Mouse (Mus musculus): ENCODE measurements around the gene Lemd2. TPM values are rescaled to one million over a fixed set of nuclear protein-coding genes. Genes with fewer than 3 reads are reported as not detected.

Gene Lemd2
- total RNA-seq, 4 experiments from 2014 or later, result 39.0 to 44.9 (median 42.9) TPM

DNA sequence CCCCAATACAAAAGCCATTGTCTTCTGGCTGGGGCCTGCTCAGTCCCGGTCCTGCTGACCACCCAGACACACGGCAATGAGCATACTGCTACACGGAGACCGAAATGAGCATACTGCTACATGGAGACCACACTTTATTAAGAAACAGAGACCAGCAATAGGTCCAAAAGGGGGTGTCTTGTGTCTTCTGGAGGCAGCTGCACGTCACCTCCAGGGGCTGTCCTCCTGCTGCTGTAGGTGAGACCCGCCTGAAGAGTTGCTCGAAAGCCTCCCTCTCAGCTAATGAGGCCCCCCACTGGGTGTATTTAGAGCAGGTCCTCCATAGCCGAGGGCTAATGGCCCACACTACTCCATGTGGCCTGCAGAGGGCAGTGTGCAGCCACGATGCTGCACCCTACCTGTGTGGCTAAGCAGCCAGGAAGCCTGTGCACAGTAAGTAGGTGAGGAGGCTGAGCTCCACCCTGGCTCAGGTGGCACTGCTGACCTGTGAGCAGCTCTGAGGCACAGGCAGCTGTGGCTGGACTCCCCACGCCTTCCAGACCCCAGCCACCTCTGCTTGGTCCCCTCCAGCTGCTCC, 14.5 kb downstream of the Lemd2 start:
- peak in 1 of 2 experiments; percentile 50 for DNase-seq (ENCODE audit: low spot score in 2 of 2)

- no peak for DNase-seq (ENCODE audit: low spot score in 2 of 2)
Measured at GRCm38 (mm10) chr17:27188883-27189282, 15.4 kb downstream of the Lemd2 start.

GRCm38 (mm10) chr17:27187059-27187458, 17.2 kb downstream of the Lemd2 start:
- no peak for DNase-seq (ENCODE audit: low spot score in 2 of 2)

DNA sequence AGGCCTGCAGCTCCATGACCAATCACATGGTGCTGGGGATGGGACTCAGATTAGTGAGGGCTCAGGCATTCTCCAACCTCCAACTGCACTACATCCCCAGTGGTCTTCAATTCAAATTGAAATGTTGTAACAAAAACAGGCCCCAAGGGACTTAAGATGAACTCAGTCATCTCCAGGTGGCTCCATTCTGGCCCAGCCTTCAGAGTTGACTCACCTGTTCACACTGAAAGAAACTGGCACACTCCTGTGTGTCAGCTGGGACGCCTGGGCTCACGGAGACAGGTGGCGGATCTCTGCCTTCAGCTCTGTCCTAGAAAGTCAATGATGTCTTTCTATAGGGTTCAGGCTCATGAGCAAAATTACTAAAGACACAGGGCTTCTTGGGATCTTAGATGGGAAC, 18.2 kb downstream of the Lemd2 start:
- DNase-seq (ENCODE audit: low spot score in 2 of 2), result no peak

DNA sequence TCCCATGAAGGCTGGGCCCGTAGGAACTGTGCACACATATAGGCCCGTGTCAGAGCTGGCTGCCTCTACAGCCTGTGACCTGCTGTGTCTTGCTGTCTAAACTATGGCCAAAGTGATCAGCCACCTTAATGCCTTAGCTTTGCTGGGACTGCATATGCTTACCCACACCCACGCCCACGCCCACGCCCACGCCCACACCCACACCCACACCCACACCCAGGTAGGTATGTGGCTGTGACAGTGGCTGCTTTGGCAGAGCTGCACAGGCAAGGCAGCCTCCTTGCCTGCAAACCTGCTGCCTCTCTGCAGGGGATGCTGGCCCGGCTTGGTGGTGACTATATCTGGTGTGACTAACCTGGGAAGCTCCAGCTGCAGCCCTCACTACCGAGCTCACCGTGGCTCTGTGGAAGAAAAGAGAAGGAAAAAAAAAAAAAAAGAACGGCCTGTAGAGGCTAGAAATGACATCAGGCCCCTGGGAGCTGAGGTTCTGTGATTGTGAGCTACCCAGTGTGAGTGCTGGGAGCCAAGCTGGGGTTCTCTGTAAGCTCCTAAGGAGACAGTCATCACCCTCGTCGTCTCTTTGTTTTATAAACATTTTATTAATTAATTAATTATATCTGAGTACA, 20.5 kb downstream of the Lemd2 start:
- no peak for DNase-seq (ENCODE audit: low spot score in 2 of 2)

- DNase-seq (ENCODE audit: low spot score in 2 of 2), result no peak
Measured at GRCm38 (mm10) chr17:27182401-27182800, 21.9 kb downstream of the Lemd2 start.

- DNase-seq (ENCODE audit: low spot score in 2 of 2), result no peak
Measured at GRCm38 (mm10) chr17:27181666-27182065, 22.6 kb downstream of the Lemd2 start.

DNA sequence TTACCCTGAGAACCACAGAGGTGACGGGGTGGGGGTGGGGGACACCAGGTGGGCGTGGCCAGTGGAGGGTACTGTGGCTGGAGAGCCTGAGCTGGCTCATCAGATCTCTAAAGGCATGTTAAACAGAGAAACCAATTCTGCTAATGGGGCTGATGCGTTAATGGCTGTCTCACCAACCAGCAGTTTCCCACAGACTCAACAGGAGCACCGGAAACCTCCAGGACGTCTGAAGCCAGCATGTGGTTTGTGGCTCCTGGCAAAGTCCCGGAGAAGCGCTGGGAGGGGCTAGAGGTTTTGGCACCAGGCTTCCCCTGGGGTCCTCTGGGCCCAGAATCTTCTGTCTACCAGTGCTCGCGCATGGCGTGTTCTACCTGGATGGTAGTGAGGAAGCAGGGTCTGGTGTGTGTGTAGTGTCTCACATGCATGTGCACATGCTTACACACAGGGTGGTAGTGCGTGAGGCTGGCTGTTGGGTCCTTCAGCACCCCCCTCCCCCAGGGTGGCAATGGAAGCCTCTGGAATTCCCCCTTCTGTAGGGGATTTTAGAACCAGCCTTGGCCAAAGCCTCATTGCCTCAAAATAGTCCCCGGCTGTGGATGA, 24.5 kb downstream of the Lemd2 start:
- no peak for DNase-seq (ENCODE audit: low spot score in 2 of 2)

GRCm38 (mm10) chr17:27178427-27179177, 25.7 kb downstream of the Lemd2 start:
- no peak for DNase-seq (ENCODE audit: low spot score in 2 of 2)

- DNase-seq (ENCODE audit: low spot score in 2 of 2), result no peak
Measured at GRCm38 (mm10) chr17:27178019-27178418, 26.2 kb downstream of the Lemd2 start.

- DNase-seq (ENCODE audit: low spot score in 2 of 2), result no peak
Measured at GRCm38 (mm10) chr17:27176754-27177153, 27.5 kb downstream of the Lemd2 start.

DNA sequence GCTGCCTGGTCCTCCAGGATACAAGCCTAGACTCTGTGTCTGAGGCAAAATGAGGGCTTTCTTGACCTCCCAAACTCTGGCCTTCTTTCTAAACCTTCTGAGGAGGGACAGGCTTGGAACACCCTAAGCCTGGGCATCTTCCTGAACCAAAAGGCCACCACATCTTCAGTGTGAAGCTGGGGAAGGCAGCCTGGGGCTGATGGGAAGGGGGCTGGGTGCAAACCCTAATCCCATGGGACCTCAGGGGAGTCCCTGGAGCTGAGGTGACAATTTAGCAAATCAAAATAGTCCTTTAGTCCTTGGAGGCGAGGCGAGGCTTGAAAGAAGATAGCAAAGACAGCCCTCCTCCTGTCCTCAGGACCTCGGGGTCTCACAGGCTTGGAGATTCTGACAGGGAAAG, 28.0 kb downstream of the Lemd2 start:
- DNase-seq (ENCODE audit: low spot score in 2 of 2), result no peak

DNA sequence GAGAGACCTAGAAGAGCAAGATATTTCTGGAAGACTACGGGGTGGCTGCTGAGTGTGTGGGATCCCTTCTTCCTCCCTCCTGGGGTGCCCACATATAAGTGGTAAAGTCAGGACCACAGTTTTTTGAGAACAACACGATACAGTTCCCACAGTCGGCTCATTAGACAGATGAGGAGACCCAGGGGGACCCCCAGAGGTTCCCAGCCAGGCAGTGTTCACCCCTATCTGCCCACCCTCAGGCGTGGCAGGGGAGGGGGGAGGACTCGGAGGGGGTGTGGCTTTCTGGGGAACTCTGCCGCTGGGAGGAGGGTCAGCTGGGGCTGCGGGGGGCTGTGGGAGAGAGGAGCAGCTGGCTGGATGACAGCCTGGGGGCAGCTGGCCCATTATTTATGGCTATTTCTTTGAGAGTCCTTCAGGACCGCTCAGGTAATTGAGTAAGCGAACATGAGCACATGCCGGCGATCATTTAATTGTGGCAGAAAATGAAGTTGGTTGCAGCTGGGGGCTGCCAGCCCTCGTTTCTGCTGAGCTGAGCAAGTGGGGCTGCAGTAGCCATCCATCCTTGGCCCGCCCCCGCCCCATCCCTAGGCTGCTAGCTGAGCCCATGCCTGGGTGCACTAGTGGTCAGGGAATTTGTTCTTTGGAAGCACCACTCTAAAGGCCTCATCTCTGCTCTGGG, 28.9 kb downstream of the Lemd2 start:
- DNase-seq (ENCODE audit: low spot score in 2 of 2), result no peak

DNA sequence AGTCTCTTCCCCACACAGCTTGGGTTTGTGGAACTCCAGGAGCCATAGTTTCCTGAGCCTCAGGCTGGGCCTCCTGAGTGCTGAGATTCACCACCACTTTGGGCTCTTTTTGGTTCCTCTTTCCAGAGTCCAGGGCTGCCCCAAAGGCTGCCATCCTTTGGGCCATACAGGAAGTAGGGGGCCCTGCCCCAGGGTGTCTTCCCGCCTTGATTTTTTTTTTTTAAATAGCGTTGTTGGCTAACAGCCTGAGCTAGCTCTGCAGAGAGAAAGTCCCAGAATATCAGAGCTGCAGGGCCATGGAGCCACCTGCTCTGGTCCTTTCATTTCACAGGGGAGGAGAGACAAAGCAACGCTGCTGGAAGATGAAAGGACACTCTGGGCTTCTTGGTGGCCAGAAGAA, 30.6 kb downstream of the Lemd2 start:
- no peak for DNase-seq (ENCODE audit: low spot score in 2 of 2)

DNA sequence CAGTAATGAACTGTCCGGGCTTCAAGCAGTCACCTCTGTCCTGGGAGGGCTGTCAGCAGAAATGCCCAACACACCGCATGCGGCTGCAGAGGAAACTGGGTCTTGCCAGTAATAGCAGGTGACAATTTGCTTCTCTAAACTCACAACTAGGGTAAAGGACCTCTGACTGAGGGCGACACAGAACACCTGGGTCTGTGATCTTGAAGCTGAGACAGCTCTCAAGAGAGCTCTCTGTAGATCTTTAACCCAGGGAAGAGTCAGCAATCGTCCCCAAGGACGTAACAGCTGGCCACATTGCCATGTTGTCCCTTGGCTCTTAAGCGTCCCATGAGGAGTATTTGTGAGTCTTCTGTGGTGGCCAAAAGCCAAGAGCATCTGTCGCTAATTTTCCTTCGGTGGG, 31.8 kb downstream of the Lemd2 start:
- no peak for DNase-seq (ENCODE audit: low spot score in 2 of 2)

- no peak for DNase-seq (ENCODE audit: low spot score in 2 of 2)
Measured at GRCm38 (mm10) chr17:27171121-27171520, 33.1 kb downstream of the Lemd2 start.

DNA sequence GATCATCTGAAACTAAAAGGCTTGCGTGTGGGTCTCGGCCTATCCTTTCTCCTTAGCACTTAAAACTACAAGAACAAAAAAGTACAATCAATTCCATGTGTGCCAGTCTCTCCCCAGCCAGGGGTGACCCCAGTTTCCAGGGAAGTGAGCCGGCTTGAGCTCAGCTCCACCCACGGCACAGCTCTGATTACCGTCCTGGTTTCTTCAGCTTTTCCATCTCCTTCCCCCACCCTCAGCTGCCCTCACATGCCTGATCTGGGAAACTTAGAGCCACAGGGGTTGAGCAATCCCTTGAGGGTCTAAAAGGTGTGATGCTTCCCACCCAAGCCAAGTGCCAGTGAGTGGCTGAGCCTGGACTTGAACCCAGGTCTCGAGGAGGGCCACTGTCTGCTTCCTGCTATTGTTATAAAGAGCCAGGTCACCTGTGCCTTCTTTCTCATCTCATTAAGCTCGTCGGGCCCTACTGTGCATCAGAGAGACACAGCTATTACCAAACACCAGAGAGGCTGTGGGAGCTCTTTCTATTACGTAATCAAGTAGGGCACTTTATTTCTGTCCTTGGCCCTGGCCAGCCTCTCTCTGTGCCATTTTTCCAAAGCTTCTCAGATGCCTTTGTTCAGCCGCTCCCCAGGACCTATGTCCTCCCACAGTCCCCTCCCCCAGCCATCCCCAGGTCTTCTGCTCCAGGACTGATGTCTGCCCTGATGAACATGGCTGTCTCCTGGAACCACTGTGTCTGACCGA, 34.1 kb downstream of the Lemd2 start:
- no peak for DNase-seq (ENCODE audit: low spot score in 2 of 2)

DNA sequence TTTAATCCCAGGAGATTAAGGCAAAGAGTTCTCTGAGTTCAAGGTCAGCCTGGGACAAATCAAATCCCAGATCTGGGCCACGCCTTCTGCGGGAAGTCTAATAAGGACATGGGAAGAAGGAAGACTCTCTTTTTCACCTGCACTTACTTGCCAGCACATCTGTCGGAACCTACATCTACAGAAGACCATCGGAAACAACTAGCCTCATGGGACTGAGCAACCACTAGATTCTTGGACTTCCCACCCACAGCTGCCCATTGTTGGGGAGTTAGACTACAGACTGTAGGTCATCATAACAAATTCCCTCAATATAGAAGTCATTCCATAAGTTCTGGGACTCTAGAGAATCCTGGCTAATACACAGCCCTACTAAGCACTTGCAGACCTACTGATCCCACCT, 35.7 kb downstream of the Lemd2 start:
- no peak for DNase-seq (ENCODE audit: low spot score in 2 of 2)

DNA sequence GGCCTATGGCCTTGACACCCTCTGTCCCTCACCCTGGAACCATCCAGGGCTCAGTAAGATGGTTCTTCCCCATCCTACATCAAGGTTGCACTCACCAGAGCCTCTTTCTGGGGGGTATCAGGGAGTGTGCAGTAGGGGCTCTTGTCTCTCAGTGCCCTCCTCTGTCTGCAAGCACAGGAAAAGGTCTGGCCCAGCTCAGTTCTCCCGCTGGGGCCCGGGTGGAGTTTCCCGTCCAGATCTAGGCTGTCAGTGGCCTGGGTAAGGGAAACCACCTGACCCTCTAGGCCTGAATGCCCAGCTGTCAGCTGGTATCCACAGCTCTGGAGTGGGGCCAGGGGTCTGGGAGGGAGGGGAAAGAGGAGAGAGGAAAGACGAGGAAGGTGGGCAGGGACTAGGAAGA, 36.7 kb downstream of the Lemd2 start, which contains the start of gene Ip6k3:
TSS of gene Ip6k3 (minus strand) at position 251 of the 400 bp plus-strand sequence.
- DNase-seq (ENCODE audit: low spot score in 2 of 2), result no peak

DNA sequence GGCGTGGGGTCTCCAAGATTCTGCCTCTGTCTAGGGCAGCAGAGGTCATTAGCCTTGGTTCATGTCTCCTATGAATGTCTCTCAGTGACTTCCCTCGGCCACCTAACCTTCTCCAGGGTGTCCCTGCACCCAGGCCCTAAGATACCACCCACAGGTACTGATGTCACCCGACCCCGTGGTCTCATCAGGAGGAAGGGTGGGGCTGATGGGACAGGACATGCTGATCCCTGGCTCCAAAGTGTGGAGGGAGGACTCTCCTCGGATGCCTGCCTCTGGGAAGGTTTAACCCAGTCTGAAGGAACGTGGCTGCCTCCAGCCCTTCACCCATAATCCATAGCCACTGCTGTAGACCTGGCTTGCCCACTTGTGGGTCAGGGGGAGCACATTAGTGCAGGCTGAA, 37.4 kb downstream of the Lemd2 start:
- DNase-seq (ENCODE audit: low spot score in 2 of 2), result no peak

Measured in left cerebral cortex, adult 8-10 months (tissue).